Mouse (Mus musculus) lung, embryonic 14.5 days (tissue): ENCODE measurements around the gene Klhl21. TPM values are rescaled to one million over a fixed set of nuclear protein-coding genes. Genes with fewer than 3 reads are reported as not detected.

Experiments
- ATAC-seq: fragments of 200-750 bp; cut with Nextera tagmentation; 2 replicates; pipeline ENCODE4 v1.8.0; 2017; ENCODE audit warnings: mild to moderate bottlenecking, moderate TSS enrichment, moderate library complexity; ENCODE audit not compliant: insufficient read depth
- DNase-seq: peaks from one replicate; pipeline ENCODE4 v3.0.0-alpha.2; 2015
- H3K27ac ChIP-seq: fragments of 300-500 bp; sonication (generic); 2 replicates; pipeline ENCODE4 v1.5.1; 2014; ENCODE audit warnings: low read depth, mild to moderate bottlenecking, moderate library complexity
- H3K27me3 ChIP-seq: fragments of 300-500 bp; sonication (generic); 2 replicates; pipeline ENCODE4 v1.6.1; 2014; ENCODE audit warnings: low read length, control low read depth; ENCODE audit not compliant: insufficient read depth
- H3K36me3 ChIP-seq: fragments of 300-500 bp; sonication (generic); 2 replicates; pipeline ENCODE4 v1.6.1; 2014; ENCODE audit warnings: control low read depth; ENCODE audit not compliant: insufficient read depth
- H3K4me1 ChIP-seq: fragments of 300-500 bp; sonication (generic); 2 replicates; pipeline ENCODE4 v1.6.1; 2014; ENCODE audit warnings: antibody characterized with exemption, control low read depth; ENCODE audit not compliant: insufficient read depth
- H3K4me2 ChIP-seq: fragments of 300-500 bp; sonication (generic); 2 replicates; pipeline ENCODE4 v1.6.1; 2014; ENCODE audit warnings: mild to moderate bottlenecking
- H3K4me3 ChIP-seq: fragments of 300-500 bp; sonication (generic); 2 replicates; pipeline ENCODE4 v1.5.1; 2014; ENCODE audit warnings: low read depth, low read length
- H3K9ac ChIP-seq: fragments of 300-500 bp; sonication (generic); 2 replicates; pipeline ENCODE4 v1.6.1; 2014
- H3K9me3 ChIP-seq: fragments of 300-500 bp; sonication (generic); 2 replicates; pipeline ENCODE4 v1.6.1; 2016; ENCODE audit warnings: low read depth, low read length, control low read depth
- CTCF ChIP-seq: IDR thresholded peaks from 2 replicates; pipeline ENCODE4 v1.5.1; 2016; ENCODE audit warnings: antibody characterized with exemption, low read depth
- WGBS: fragments of 180-500 bp; shearing (Covaris S2); extraction: QIAGEN DNeasy Blood & Tissue Kit; methylation state at CpG from one replicate; pipeline ENCODE4 v1.1.7; 2014; 5-methylcytosine and 5-hydroxymethylcytosine counted together
- polyA plus RNA-seq: library from polyadenylated mRNA; unstranded; fragments of >200 nt; fragmentation: Nextera tagmentation; extraction: Ambion mirVana; gene quantifications from 2 replicates; pipeline ENCODE4 v1.2.1, GENCODE M21; 2014

Klhl21 gene
- polyA plus RNA-seq, 1 experiment from 2014 or later = 10.6 TPM

DNA sequence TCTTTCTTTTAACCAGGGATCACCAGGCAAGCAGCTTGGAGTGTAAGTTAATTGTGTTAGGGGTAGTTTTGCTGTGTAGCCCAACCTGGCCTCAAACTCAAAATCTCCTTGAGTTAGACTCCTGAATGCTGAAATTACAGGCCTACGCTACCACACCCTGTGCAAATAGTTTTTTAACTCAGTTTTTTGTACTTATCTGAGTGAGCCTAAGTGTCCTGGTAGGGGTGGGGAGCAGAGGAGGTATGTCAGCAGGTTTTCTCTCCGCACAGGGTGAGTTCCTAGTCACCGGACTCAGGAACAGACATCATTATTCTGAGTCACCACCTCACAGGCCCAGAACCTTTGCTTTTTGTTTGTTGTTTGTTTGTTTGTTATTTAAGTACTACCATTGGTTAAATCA is 6.5 kb upstream of the Klhl21 start:
- 77% methylated on average over 3 of the region's 3 CpGs for WGBS
- Histone ChIP-seq H3K36me3 (no peaks in the 10 kb centered on the region), H3K9me3 (no peaks in the 10 kb centered on the region), H3K4me1 (peaks cover 2% of the 10 kb centered on the region), H3K27me3 (no peaks in the 10 kb centered on the region), H3K4me2 (no peak overlapping the region), H3K27ac (no peak overlapping the region), H3K9ac (no peak overlapping the region), H3K4me3 (no peak overlapping the region)
- ATAC-seq = no peak
- no peak for TF ChIP-seq CTCF
- DNase-seq = no peak

DNA sequence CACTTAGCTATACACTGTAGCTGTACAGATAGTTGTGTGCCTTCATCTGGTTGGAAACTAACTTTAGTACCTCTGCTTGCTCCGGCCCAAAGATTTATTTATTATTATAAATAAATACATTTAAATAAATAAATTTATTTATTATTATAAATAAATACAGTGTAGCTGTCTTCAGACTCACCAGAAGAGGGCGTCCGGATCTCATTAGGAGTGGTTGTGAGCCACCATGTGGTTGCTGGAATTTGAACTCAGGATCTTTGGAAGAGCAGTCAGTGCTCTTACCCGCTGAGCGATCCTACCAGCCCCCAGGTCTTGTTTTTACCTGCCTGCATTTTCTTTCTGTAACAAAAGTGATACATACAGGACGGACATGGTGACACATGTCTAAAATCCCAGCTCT is 2.5 kb upstream of the Klhl21 start:
- 76% methylated on average over 6 of the region's 6 CpGs for WGBS

DNA sequence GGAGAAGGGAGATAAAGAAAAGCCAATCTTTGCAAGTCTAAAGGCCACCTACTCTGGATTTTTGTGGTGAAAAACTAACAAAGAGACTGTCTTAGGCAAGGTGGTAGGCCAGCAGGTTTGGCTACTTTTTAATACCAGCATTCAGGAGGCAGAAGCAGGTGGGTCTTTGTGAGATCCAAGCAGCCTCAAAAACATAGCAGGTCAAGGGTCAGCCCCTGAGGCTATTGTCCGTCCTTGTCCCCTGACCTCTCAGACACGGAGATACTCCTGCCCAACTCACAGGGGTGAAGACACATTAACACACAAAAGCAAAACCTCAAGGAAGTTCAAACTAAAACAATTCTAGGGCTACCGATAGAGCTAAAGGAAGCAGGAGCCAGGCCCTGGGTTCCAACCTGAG is 1.8 kb upstream of the Klhl21 start:
- TF ChIP-seq CTCF = no peak
- WGBS = 39% methylated on average over 3 of the region's 3 CpGs
- Histone ChIP-seq H3K27ac (peak overlapping the region; percentile 95; the same call in 1 of the 2 replicates), H3K9ac (no peak overlapping the region), H3K4me3 (no peak overlapping the region), H3K36me3 (0 out of 2 replicates have a peak, but pooled peaks cover 2% of the 10 kb centered on the region), H3K4me2 (no peak overlapping the region), H3K27me3 (no peaks in the 10 kb centered on the region), H3K9me3 (no peaks in the 10 kb centered on the region), H3K4me1 (peaks cover 29% of the 10 kb centered on the region)
- no peak for ATAC-seq
- DNase-seq = no peak

More for the DNA sequence above, 2.5 kb upstream of the Klhl21 start:
- Histone ChIP-seq H3K9me3 (no peaks in the 10 kb centered on the region), H3K9ac (no peak overlapping the region), H3K27me3 (no peaks in the 10 kb centered on the region), H3K4me3 (no peak overlapping the region), H3K4me1 (peaks cover 22% of the 10 kb centered on the region), H3K4me2 (no peak overlapping the region), H3K27ac (no peak overlapping the region), H3K36me3 (no peaks in the 10 kb centered on the region)
- TF ChIP-seq CTCF = peak; percentile 19; the same call in 1 of the 2 replicates
- ATAC-seq = no peak
- DNase-seq = no peak

DNA sequence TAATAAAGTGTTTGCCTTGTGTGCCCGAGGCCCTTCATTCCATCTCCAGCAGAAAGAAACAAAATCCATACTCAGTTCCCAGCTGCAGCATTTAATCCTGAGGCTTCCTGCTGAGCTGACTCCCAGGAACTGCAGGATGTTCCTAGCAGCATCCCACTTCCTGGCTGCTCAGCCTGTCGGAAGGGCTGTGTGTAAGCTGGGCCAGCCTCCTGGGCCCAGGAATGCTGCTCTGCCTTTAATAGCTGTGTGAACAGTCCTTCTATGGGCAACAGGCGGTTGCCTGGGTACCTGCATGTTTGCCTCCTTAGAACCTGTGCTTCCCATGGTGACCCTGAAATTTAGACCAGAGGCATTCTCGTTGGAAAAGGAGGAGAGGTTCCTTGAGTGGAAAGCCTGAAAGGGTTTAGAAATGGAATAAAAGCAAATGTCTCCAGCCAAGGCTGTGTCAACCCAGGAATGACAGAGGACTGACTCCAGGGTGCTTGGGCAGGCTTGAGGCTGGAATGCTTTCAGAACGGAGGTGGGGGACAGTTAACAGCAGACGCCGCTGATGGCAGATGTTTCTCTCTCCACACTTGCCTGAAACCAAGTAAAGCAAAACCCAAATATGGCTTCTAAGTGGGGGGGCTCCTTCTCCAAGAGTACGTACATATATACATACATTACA is 989 bp upstream of the Klhl21 start:
- DNase-seq (peak; percentile 66), ATAC-seq (no peak)
- no peaks in the 10 kb centered on the region for H3K27me3 ChIP-seq
- peak overlapping the region; percentile 67 for H3K9ac ChIP-seq
- peak overlapping the region; percentile 95 for H3K27ac ChIP-seq
- 3% methylated on average over 8 of the region's 8 CpGs for WGBS
- peaks cover 29% of the 10 kb centered on the region for H3K4me1 ChIP-seq
- no peaks in the 10 kb centered on the region for H3K9me3 ChIP-seq
- H3K4me2 ChIP-seq = peak overlapping the region; percentile 100
- H3K4me3 ChIP-seq = peak overlapping the region; percentile 79
- TF ChIP-seq CTCF = no peak
- H3K36me3 ChIP-seq = peaks cover 9% of the 10 kb centered on the region; the same call in 1 of the 2 replicates

DNA sequence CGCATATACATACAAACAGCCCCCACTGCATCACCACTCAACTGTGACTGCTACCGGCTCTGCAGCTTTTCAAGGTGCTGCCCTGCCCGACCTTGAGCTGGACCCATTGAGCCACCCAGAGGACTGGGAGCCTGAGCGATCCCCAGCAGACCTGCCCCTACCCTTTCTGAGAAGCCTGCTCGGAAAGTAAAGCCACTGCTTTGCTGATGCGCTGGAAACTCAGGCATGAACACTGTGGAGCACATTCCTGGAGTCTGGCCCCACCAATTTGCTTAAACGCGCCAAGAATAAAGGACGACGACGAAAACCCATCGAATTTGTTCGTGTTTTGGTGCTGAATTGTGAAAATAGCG is 479 bp upstream of the Klhl21 start:
- TF ChIP-seq CTCF = no peak
- peak; percentile 3; the same call in 1 of the 2 replicates for ATAC-seq
- Histone ChIP-seq H3K9ac (peak overlapping the region; percentile 67), H3K4me2 (peak overlapping the region; percentile 100), H3K36me3 (peaks cover 9% of the 10 kb centered on the region; the same call in 1 of the 2 replicates), H3K9me3 (no peaks in the 10 kb centered on the region), H3K4me3 (peak overlapping the region; percentile 79), H3K27ac (peak overlapping the region; percentile 95), H3K27me3 (no peaks in the 10 kb centered on the region), H3K4me1 (peaks cover 29% of the 10 kb centered on the region)
- under 1% methylated on average over 14 of the region's 14 CpGs for WGBS
- DNase-seq = no peak

DNA sequence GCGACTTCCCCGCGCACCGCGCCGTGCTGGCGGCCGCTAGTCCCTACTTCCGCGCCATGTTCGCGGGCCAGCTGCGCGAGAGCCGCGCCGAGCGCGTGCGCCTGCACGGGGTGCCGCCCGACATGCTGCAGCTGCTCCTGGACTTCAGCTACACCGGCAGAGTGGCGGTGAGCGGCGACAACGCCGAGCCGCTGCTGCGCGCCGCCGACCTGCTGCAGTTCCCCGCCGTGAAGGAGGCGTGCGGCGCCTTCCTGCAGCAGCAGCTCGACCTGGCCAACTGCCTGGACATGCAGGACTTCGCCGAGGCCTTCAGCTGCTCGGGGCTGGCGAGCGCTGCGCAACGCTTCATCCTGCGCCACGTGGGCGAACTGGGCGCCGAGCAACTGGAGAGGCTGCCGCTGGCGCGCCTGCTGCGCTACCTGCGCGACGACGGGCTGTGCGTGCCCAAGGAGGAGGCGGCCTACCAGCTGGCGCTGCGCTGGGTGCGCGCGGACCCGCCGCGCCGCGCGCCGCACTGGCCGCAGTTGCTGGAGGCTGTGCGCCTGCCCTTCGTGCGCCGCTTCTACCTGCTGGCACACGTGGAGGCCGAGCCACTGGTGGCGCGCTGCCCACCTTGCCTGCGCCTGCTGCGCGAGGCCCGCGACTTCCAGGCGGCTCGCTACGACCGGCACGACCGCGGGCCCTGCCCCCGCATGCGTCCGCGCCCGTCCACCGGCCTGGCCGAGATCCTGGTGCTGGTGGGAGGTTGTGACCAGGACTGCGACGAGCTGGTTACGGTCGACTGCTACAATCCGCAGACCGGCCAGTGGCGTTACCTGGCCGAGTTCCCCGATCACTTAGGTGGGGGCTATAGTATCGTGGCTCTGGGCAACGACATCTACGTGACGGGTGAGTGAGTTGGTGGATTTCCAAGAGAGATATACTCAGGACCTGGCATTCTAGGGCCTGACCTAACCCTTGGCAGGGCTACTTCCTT is 761 bp downstream of the Klhl21 start:
- TF ChIP-seq CTCF = no peak
- Histone ChIP-seq H3K27ac (peak overlapping the region; percentile 95), H3K9ac (peak overlapping the region; percentile 67), H3K4me1 (peaks cover 29% of the 10 kb centered on the region), H3K4me2 (peak overlapping the region; percentile 100), H3K36me3 (peaks cover 19% of the 10 kb centered on the region), H3K27me3 (no peaks in the 10 kb centered on the region), H3K4me3 (peak overlapping the region; percentile 79), H3K9me3 (no peaks in the 10 kb centered on the region)
- WGBS = under 1% methylated on average over 111 of the region's 115 CpGs
- peak; percentile 84 for ATAC-seq
- peak; percentile 91 for DNase-seq
